Mouse (Mus musculus) kidney, postnatal 25 days (tissue): Measurements from ENCODE around the gene Plet1.

Source experiments
- DNase-seq, 2 experiments: peaks; one replicate each; pipeline ENCODE4 v3.0.0; 2021; ENCODE audit warnings: mixed read lengths in 2 of 2

Plet1 gene

DNA sequence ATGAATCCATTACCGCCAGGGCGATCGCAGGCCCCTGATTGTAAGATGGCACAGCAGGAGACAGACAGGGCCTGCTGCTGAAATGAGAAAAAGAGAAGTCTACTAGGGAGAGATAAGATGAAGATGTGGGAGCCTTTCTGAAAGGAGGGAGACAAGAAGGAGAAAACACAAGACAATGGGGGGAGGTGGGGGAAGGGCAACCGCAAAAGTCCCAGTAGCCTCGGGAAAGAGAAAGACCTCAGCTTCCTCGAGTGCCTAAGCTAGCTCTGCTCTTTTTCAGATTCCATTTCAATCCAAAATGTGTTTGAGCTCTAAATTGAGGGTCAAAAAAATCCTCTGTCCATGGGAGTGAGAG is 1.8 kb downstream of the Plet1 start:
- no peak for DNase-seq

DNA sequence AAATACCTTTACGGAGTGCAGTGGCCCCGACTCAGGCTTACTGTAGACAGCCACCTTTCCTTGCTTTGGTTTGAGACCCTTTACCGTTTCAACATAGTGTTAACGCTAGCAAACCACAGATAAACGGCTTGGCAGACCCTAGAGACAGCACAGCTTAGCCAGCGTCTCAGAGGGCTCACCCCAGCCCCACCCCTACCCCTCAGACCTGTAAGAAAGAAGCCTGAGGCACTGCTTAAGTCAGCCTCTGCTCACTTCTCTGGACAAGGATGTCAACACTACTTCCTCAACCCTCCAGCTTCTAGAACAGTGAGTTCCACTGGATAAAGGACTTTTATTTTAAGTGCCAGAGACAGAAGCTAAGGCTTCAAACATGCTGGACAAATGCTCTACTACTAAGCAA is 2.2 kb downstream of the Plet1 start:
- DNase-seq = no peak

DNA sequence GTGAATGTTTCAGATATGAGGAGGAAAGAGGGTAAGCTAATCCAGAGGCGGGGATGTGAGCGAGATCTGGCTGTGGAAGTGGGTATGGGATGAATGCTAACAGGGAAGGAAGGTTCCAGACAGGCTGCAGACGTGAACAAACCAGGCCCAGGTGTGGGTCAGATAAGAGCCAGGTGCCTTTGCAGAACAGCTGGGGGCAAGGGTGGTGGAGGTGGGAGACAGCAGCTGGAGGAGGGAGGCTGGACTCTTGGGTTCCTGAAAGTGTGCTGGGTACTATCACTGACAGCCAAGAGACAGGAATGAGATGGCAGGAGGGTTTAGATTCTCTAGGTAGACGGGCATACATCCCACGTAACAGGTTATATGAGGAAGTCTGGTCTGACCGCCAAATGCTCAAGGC is 2.8 kb downstream of the Plet1 start:
- no peak for DNase-seq

DNA sequence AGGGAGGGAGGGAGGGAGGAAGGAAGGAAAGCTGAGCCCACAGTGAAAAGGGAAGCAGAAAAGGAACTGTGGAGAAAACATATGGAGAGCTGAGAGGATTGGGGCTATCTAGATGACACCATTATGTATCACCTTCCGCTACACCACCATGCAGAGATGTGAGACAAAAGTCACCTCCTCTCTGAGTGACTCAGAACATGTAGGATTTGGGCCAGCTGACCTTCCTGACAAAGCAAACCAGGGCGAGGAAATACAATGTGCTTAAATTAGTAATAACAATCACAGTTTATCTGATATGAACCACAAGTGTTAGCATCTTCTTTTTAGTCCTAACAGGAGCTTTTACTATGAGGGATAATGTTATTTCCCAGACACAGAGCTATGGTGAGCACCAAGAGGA is 3.2 kb downstream of the Plet1 start:
- no peak for DNase-seq

DNA sequence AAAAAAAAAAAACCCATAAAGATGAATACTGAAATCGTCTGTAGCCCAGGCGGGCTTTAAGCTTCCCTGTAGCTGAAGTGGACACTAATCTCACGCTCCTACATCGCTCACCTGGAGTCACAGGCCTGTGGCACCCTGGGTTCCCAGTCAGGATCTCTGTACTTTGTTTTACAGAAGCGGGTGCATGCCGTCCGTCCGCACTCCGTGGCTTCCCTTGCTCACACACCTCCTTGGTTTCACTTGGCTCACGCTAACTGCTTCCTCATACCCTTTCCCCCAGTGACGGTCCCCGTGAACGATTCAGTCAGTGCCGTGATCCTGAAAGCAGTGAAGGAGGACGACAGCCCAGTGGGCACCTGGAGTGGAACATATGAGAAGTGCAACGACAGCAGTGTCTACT is 4.5 kb downstream of the Plet1 start:
- DNase-seq = peak in 1 of 2 experiments; percentile 38

DNA sequence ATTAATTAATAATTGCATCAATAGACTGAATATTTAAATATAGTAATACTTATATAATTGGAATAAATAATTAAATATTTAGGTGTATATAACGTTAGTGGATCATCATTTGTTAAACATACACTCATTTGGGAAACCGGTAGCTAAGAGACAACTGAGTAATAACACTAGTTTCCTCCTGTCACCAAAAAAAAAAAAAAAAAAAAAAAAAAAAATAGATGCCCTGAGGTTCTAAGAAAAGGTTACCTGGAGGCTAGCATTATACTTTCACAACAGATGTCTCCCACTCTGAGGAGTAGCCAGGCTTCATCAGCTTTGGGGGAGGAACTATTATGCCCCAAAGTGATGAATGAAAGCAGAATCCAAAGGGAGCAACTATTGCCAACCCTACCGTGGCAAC is 5.5 kb downstream of the Plet1 start:
- no peak for DNase-seq

DNA sequence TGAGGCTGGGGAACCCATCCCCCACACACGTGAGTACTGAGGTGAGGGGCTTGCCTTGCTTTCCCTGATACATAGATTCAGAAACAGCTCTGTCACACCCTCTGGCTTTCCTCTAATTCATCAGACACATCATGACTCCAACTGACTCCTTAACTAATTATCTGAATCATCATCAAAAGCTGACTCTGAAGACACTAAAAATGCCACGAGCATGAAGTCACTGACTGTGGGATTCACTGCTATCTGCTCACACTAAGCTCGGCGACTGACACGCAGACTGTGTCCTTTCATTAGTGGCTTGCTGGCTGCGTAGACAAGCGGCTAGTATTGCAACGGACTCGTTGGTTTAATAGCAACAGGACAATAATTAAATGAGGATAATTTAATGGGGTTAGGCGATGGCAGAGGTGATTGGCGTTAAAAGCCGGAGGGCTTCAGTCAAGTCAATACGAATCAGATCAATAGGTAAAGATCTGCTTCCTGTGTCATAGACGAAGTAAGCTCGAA is 6.2 kb downstream of the Plet1 start:
- no peak for DNase-seq

DNA sequence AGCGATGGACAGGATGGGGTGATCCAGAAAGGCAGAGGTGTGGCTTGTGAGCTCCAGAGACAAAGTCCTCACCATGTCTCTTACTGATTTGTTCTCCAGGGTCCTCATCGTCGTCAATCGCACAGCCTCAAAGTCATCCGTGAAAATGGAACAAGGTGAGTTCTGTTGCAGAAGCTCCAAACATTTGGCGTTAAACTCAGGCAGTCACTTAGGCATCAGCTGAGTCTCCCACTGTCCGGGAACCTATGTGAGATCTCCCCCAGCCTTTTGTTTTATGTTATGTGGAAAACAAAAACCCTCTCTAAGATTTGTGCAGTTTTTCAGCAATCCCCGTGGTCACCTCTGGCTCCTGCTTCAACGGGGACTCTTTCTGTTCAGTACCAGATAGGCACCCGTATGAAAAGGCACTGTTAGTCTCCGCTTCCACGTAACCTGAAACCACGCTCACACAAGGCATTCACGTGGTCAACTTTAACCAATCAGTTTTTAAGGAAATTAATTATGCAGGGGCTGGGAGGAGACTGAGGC is 6.7 kb downstream of the Plet1 start:
- no peak for DNase-seq

DNA sequence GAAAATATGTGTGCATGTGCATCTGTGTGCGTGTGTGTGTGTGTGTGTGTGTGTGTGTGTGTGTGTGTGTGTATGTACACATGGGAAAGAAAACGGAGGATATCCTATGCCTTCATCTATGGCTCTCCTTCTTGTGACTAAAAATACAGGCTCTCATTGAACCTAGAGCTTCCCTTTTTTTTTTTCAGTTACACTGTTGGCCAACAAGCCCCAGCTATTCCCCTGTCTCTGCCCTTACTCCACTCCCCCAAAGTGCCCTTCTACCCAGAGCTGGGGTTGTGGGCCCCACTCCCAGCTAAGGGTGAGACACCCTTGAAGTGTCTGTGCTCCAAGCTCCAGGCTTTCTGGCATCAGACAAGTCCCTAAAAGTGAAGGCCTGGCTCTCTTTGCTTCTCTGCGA is 8.6 kb downstream of the Plet1 start:
- no peak for DNase-seq

DNA sequence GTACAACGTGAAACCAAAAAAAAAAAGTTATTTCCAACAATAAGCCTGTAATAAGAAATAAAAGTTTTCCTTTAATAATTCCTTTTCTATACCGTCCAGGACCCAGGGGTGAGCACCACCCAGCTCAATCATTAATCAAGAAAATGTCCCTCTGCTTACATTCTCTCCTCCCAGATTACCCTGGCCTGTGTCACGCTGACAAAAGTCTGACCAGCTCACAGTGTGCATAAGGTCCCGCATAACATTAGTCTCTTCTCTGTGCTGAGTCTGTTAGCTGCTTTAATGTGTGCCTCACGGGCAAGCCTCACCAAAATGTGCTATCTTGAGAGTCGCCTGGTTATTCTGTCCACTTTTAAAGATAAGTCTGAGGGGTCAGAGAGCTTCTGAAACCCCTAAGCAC is 11.1 kb downstream of the Plet1 start:
- no peak for DNase-seq

DNA sequence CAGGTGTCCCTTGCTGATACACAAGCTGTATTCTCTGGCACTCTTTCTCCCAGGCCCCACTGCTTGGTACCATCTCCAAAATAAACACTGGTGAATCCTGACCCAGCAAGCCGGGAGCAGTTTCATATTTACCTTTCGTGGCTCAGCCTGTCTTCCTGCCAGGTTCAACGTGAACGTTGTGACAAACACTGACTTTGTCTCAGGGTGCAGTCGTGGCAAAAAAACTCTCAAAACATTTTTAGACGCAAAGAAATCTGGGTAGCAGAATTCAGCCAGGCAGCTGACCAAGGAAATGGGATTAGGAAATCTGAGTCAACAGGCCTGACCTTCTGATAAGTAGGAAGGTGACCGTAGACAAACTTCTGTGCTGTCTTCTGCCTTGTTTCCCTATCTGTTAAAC is 13.2 kb downstream of the Plet1 start:
- no peak for DNase-seq

DNA sequence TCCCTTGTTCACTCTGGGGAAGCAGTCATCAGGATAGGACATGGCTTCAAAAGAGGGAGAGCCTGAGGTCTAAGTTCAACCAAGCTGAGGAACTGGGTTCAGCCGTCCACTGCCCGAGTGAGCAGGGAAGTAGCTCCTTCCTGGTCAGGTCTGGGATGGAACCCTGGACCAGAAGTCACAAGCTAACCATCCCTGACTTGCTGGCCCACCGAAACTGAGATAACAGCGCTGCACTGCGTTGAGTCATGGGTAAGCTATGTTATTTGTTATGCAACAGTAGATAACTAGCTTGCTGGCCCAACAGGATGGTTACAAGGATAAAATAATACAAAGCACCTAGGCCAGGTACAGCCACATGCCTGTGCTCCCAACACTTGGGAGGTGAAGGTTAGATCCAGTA is 21.1 kb downstream of the Plet1 start:
- DNase-seq = no peak

DNA sequence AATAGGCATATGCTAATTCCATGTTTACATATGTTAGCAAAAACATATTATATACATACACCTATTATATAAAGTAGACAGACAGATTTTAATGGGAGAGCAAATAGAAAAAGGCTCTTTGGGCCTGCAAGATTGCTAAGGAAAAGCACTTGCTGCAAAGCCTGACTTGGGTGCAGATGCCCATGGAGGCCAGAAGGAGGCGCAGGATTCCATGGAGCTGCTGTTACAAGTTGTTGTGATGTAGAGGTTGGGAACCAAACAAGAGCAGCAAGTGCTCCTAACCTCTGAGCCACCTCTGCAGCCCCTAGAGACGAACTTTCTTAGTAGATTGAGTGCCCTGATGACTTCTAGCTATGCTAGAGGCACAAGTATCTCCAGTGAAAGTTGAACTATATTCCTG is 24.5 kb downstream of the Plet1 start:
- peak in 1 of 2 experiments; percentile 30 for DNase-seq

DNA sequence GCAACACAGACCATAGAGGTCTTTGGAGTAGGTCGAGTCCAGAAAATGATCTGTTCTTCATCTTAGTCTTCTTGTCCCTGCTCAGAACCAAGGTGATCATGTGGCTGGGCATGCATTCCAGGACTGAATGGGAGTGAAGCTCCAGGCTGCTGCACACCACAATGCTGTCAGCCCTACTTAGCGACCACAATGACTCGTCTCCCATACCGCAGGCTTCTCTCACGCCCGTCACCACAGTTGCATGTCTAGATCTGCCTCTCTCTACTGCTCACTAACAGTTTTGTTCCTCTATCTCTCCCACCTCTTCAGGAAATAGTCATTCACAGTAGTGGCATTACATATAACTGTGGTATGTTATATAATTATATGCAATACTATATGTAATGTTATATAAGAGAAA is 26.4 kb downstream of the Plet1 start:
- no peak for DNase-seq

DNA sequence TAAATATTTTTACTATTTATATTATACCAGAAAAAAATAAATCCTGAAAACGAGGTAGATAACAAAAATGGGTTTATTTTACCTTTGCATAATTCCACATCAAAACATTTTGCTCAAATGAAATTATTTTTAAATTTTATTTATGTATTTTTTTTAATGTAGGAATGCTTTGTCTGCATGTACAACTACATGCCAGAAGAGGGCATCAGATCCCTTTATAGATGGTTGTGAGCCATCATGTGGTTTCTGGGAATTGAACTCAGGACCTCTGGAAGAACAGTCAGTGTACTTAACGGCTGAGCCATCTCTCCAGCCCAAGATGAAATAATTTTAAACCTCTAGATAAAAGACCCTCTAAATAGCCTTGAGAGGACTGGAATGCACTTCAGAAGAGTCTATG is 27.2 kb downstream of the Plet1 start:
- no peak for DNase-seq

DNA sequence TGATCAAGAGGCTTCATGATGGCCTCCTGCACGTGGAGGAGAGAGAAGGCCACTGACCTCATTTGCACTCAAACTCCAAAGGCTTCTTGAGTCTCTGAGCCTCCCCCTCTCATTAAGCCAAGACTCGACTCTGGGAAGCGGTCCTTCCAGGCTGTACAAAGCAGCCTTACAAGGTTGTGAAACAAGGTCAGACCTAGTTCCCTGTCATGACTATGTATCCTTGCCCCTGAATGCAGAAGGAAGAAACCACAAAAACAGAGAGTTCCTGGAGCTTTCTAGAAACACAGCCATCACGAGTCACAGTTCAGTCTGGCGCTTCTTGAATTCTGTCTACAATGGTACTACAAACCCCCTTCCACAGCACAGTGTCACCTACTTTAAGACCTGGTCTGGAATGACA is 28.2 kb downstream of the Plet1 start:
- DNase-seq = no peak

DNA sequence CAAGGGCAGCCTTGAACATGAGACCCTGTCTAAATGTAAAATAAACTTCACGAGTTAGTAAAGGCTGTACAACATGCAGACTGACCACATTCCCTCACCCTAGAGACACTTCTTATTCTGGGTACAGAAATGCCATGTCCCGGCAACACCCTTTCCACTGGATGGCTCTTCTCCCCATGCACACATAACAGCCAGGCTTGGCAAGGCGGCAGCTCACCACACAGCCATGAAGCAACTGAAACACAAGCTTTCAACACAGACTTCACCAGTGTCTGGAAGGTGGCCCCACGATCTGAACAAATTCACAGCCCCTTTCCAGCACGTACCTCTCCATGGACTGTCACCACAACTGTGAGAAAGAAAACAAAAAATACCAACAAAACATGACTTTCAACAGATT is 30.6 kb downstream of the Plet1 start:
- peak in 1 of 2 experiments; percentile 29 for DNase-seq

DNA sequence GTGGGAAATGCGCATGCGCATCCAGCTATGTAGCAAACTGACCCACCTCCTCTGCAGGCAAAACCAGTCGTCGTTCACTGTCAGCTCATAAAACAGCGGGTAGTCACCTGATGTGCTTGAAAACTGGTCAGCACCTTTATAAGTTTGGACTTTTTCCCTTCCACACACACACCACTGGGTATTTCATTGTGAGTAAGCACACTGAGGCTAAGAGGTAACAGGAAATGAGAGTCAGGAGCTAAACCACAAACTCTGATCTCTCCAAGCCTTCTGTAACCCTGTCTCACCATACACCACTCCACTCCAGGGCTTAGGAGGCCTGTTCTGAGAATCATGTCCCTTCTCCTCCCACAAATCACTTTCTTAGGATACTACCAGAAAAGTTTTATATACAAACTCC is 31.3 kb downstream of the Plet1 start:
- no peak for DNase-seq

DNA sequence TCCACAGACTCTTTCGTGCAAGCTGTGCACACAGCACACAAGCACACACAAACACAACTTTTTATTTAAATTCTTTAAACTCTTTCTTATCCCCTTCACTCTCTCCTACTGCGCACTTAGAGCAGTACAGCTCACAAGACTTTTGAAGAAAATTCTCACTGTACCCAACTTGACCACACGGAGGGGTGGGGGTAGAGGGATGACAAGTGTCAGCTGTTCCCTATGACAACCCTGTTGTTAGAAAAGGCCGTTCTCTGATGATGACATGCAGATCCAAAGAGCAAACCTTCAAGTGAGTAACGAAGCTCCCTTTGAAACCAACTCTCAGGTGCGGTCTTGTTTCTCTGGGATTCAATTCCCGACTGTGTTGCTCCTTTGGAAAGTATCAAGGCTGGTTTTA is 33.5 kb downstream of the Plet1 start:
- DNase-seq = no peak

DNA sequence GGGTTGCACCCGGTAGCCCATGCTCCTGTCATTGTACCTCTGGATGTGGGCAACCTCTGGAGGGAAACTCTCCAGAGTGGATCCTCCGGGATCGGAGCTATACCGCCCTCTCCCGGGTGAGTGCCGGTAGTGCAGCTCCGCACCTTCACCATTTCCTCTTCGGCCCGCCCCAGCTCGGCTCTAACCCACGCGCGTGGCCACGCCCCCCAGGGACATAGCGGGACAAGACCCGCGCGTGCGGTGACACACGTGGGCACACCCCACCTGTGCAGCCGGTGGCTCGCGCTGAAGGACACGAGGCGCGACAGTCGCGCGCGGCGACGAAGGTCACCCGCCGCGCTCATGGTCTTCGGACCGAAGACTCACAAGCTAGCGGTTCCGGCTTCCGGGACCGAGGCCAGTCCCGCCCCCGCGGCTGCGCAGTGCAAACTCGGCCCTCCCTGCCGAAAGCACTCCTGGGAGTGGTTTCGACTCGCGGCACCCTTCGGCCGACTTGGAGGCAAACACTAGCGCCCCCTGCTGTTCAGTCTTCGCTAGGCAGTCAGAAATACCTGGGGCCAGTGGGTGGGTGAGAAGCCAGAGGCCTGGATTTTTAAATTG is 34.1 kb downstream of the Plet1 start, which contains the start of gene Pts:
Pts (minus strand) TSS at position 432 of the 600 bp plus-strand sequence.
- peak; percentile 98 to 99 for DNase-seq

DNA sequence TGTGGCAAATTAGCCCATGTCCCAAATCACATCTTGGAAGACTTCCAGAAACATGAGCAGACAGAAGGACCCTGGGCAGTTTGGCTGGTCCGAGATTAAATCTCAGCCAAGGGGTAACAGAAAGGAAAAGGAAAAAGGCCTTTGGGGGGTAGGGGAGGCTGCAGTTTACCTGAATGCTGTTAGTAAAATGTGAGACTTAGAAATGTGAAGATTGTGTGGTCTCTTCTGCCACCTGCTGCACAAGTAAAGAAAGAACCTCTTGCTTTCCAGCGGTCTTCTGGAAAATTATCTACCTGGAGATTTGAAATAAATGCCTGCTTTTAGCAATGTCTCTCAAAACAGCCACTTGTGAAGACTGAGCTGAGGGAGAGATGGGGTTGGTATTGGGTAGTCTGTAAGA is 36.6 kb downstream of the Plet1 start:
- peak; percentile 35 to 43 for DNase-seq

DNA sequence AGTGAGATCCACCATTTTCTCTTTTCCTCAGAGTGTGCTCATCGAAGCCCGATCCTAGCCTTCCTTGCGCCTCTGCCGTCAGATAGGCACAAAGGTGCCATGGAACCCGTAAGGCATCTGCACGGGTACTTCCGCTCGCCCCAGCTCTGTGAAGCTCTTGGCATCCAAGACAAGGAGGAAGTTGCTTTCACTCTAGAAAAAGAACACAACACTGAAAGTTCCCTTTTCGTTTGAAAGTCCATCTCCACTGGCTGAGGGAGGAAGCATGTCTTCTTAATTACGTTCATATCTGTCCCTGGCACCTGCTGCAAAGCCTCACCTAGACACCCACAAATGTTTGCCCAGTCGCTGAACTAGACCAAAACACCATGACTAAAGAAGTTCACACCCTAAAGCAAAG is 39.0 kb downstream of the Plet1 start:
- DNase-seq = peak; percentile 16 to 47

DNA sequence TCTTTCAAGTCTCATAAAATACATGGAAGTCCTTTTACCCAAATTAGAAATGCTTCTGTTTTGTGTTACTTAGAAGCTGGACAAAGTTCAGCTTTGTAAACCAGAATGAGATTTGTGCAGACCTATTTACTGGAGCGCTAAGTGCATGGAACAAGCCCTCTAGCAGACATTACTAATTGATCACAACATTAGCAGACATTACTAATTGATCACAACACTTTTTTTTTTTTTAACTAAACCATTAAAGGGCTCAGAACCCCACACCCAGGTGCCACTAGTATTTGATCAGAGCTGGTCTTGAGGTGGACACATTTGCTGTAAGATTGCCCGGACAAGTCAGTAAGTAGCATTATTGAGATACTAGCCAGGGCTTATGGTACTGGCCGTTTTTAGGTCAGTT is 39.5 kb downstream of the Plet1 start:
- no peak for DNase-seq

DNA sequence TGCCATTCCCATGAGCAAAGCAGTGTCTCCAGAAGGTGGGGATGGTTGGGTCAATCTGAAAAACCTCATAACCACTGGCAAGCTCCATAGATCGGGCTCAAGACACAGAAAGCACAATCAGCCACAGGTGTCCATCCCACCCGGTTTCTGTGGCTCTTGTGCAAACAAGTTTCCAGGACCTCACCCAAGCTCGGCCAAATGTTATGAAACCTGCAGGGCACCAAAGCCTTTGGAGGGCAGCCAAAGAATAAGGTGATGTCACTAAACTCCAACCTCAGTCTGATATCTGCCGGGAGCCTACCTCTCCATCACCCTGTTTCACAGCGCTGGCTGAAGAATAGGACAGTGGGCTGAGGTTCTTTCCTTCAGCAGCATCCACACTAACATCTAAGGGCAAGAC is 41.6 kb downstream of the Plet1 start:
- DNase-seq = peak in 1 of 2 experiments; percentile 44

DNA sequence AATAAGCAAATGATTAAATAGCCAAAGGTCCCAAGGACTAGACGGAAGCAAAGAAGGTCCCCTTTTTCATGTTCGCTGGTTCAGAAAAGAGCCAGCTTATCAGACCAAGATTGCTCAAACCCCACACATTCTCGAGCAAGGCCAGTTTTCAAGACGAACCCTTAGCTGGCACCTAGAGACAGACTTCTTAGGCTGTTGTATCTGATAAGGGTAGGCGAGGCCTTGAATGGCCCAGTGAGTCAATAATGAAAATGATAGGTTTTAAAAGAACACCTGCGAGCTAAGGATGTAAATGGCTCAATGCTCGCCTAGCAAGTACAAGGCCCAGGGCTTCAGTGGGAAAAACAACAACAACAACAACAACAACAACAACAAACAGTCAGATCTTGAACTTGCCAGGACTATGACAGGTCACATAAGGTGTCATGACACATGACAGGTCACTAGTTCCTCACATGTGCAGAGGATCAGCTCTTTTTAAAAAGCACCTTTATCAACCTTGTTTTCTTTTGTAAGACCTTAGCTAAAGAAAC is 42.3 kb downstream of the Plet1 start:
- no peak for DNase-seq
